Mouse (Mus musculus): Measurements from ENCODE around the gene Alg1.

DNA sequence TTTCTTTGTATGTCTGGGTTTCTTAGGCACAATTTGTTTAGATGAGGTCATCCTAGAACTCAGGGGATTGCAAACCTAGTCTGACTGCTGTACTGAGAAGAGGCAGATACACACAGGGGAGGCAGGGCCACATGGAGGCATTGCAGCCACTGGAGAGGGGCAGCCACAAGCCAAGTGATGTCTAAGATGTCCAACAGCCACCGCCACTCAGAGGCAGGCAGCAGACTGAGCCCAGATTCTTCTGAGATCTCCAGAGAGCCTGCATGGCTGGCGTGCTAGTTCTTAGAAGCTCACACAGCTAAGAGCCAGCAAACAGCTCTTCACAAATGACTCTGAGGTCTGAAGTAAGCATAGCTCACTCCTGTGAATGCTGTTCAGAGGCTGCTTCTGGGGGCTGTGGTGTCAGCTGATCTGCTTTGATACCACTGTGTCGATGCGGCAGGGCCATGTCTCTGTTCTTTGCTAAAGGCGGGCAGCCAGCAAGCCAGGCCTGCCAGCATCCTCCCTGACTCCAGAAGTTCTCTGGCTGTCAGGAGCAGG is 27.9 kb upstream of the Alg1 start:
- TF ChIP-seq CTCF (IDR thresholded peaks at IDR 0.05; ENCODE audit: extremely low read depth, insufficient read length, insufficient replicate concordance, low read depth, low read length) (no peak), POLR2A (IDR thresholded peaks at IDR 0.05; ENCODE audit: low read depth, low read length) (no peak)

Data from small intestine, adult 2 months (tissue).